In the genomic region with DNA sequence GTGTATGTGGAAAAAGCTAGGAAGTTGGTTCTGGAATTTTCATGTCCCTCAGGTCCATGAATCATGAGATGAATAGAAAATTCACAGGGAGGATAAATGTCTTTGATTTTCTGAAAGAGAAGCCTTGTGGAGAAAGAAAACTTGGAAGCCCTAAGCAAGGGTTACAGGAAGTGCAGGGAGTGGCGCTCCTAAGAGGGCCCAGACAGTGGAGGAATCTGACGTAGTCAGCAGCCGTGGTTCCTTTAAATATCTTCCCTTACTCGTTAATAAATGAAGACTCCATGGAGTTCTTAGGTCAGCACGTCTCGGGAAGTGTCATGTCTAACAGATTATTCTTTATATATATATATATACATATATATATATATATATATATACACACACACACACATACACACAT, we compare ENCODE assay signal across 13 mouse cellular contexts. TPM values are rescaled to one million over a fixed set of nuclear protein-coding genes. Genes with fewer than 3 reads are reported as not detected.
A peak's percentile ranks its signal among the peaks of the same experiment; 100 is the strongest.
DNase-seq lines count a peak whose midpoint lies in the region; ATAC-seq and TF ChIP-seq lines count a peak whose summit lies in the region.
"Had no signal": no experiment of that assay in that cellular context is flagged by ENCODE, and none has a peak within 500 bp of the region (broad histone marks: within the 10 kb centered on the region; RNA-seq: fewer than 3 reads in every experiment).

No protein-coding gene starts in this region.

- TF ChIP-seq POLR2A in embryonic fibroblast, embryonic 13.5 days (IDR thresholded peaks at IDR 0.05; ENCODE audit: low read depth, low read length), result no peak

- H3K9me3 ChIP-seq in kidney, postnatal 0 days (replicated peaks; ENCODE audit: low read length), result no peaks in the 10 kb centered on the region
- no peaks in the 10 kb centered on the region for H3K9me3 ChIP-seq in heart, embryonic 13.5 days
- H3K9me3 ChIP-seq: embryonic facial prominence, embryonic 12.5 days; hindbrain, embryonic 15.5 days; liver, embryonic 13.5 days; midbrain, embryonic 12.5 days had no signal

- H3K4me1 ChIP-seq in kidney, postnatal 0 days (replicated peaks; ENCODE audit: insufficient read depth, low read length), result no peaks in the 10 kb centered on the region
- H3K4me1 ChIP-seq in embryonic fibroblast, embryonic 13.5 days (ENCODE audit: control insufficient read depth, insufficient read depth, low read length), result peaks cover 4% of the 10 kb centered on the region; the same call in 1 of the 2 replicates
- peaks cover 25% of the 10 kb centered on the region for H3K4me1 ChIP-seq in heart, embryonic 13.5 days
- H3K4me1 ChIP-seq: hindbrain, embryonic 15.5 days; midbrain, embryonic 12.5 days had no signal

- no peak overlapping the region for H3K9ac ChIP-seq in kidney, postnatal 0 days (ENCODE audit: low read depth, low read length)
- H3K9ac ChIP-seq in heart, embryonic 13.5 days, result no peak overlapping the region
- H3K9ac ChIP-seq: embryonic facial prominence, embryonic 12.5 days; hindbrain, embryonic 15.5 days; liver, embryonic 13.5 days; midbrain, embryonic 12.5 days had no signal

- no peak overlapping the region for H3K4me2 ChIP-seq in kidney, postnatal 0 days (ENCODE audit: low read length)
- peak overlapping the region; percentile 1; the same call in 1 of the 2 replicates for H3K4me2 ChIP-seq in heart, embryonic 13.5 days
- H3K4me2 ChIP-seq: embryonic facial prominence, embryonic 12.5 days; hindbrain, embryonic 15.5 days; liver, embryonic 13.5 days; midbrain, embryonic 12.5 days had no signal

- no peaks in the 10 kb centered on the region for H3K36me3 ChIP-seq in kidney, postnatal 0 days (ENCODE audit: insufficient read depth, low read length)
- H3K36me3 ChIP-seq in heart, embryonic 13.5 days, result 0 out of 2 replicates have a peak, but pooled peaks cover 3% of the 10 kb centered on the region
- H3K36me3 ChIP-seq: embryonic facial prominence, embryonic 12.5 days; hindbrain, embryonic 15.5 days; liver, embryonic 13.5 days; midbrain, embryonic 12.5 days had no signal

- ATAC-seq in kidney, postnatal 0 days (replicated peaks; ENCODE audit: low FRiP score, low read depth), result 0 out of 2 replicates have a peak, but pooled peaks have one; percentile 40
- no peak for ATAC-seq in heart, embryonic 13.5 days (ENCODE audit: extremely low read depth, insufficient number of reproducible peaks, low FRiP score, low TSS enrichment)
- ATAC-seq in CD4-positive, CD25-positive, alpha-beta regulatory T cell, adult 4 months, result no peak

- peak; percentile 72 for DNase-seq in kidney, postnatal 0 days (ENCODE audit: low spot score)
- no peak for DNase-seq in kidney, adult 18-20 months
- DNase-seq in lung, postnatal 36 days, result peak; percentile 54
- DNase-seq in thymus, postnatal 0 days (ENCODE audit: low spot score), result no peak
- DNase-seq: adrenal gland, postnatal 10 days; cerebellum, postnatal 25 days; liver, embryonic 13.5 days had no signal

- WGBS in kidney, postnatal 0 days, result 34% methylated on average over 6 of the region's 6 CpGs
- WGBS in heart, embryonic 13.5 days, result 36% methylated on average over 6 of the region's 6 CpGs

- H3K4me3 ChIP-seq in kidney, postnatal 0 days (replicated peaks; ENCODE audit: low read depth, low read length), result no peak overlapping the region
- H3K4me3 ChIP-seq in embryonic fibroblast, embryonic 13.5 days (ENCODE audit: insufficient read depth, low read length), result no peak overlapping the region
- H3K4me3 ChIP-seq in heart, embryonic 13.5 days, result no peak overlapping the region
- H3K4me3 ChIP-seq: embryonic facial prominence, embryonic 12.5 days; hindbrain, embryonic 15.5 days; liver, embryonic 13.5 days; midbrain, embryonic 12.5 days had no signal

- 0 out of 2 replicates have a peak overlapping the region, but pooled peaks have one; percentile 19 for H3K27ac ChIP-seq in kidney, postnatal 0 days
- peak overlapping the region; percentile 73 for H3K27ac ChIP-seq in embryonic fibroblast, embryonic 13.5 days (ENCODE audit: insufficient read depth, low read length)
- peak overlapping the region; percentile 50; the same call in 1 of the 2 replicates for H3K27ac ChIP-seq in heart, embryonic 13.5 days (replicated peaks)
- H3K27ac ChIP-seq: embryonic facial prominence, embryonic 12.5 days; hindbrain, embryonic 15.5 days; liver, embryonic 13.5 days; midbrain, embryonic 12.5 days had no signal

- TF ChIP-seq CTCF in kidney, postnatal 0 days (IDR thresholded peaks at IDR 0.05; ENCODE audit: low read depth), result no peak
- no peak for TF ChIP-seq CTCF in embryonic fibroblast, embryonic 13.5 days (IDR thresholded peaks at IDR 0.05; ENCODE audit: borderline replicate concordance, insufficient read depth, low read length)

- H3K27me3 ChIP-seq in kidney, postnatal 0 days (ENCODE audit: insufficient read depth, low read length), result no peaks in the 10 kb centered on the region
- no peaks in the 10 kb centered on the region for H3K27me3 ChIP-seq in heart, embryonic 13.5 days (replicated peaks)
- H3K27me3 ChIP-seq: embryonic facial prominence, embryonic 12.5 days; hindbrain, embryonic 15.5 days; liver, embryonic 13.5 days; midbrain, embryonic 12.5 days had no signal

RNA-seq across cellular contexts. Expression of gene Cdk6, which starts 28.0 kb away (rescaled TPM):
- polyA plus RNA-seq in kidney, postnatal 0 days (2015; fragmentation: Nextera tagmentation; extraction: Ambion mirVana), result 19.4 and 20.1 TPM in 2 replicates
- 30.5 and 31.4 TPM in 2 replicates for polyA plus RNA-seq in embryonic fibroblast, embryonic 13.5 days (2011; ENCODE audit: insufficient read length, low read depth, missing spikeins)
- polyA plus RNA-seq in heart, embryonic 13.5 days (2015; fragmentation: Nextera tagmentation; extraction: Ambion mirVana), result 28.1 and 30.9 TPM in 2 replicates
- polyA plus RNA-seq in thymus, postnatal 0 days (2015; fragmentation: Nextera tagmentation; extraction: Ambion mirVana), result 44.6 and 61.5 TPM in 2 replicates
- polyA plus RNA-seq in CD4-positive, CD25-positive, alpha-beta regulatory T cell, adult 4 months (2017; shearing (Covaris generic)), result 10 to 100 TPM; 20.8 to 22.3 TPM

Comparison
In these comparisons a context has a peak if more than half of its experiments do, and no peak if none do; other contexts are left out.
1. DNase-seq: peak in kidney, postnatal 0 days (single experiment) and lung, postnatal 36 days (single experiment); none in kidney, adult 18-20 months (single experiment) and thymus, postnatal 0 days (single experiment).
2. H3K27ac ChIP-seq: peak in every context shown above with its lines; median percentile 73 in embryonic fibroblast, embryonic 13.5 days; 50 in heart, embryonic 13.5 days; 19 in kidney, postnatal 0 days.